Mouse (Mus musculus) MEL (cell line): ENCODE data around the gene Abl1. TPM values are rescaled to one million over a fixed set of nuclear protein-coding genes. Genes with fewer than 3 reads are reported as not detected.

ENCODE experiments used
- DNase-seq: peaks from one replicate; pipeline ENCODE4 v3.0.0; 2011; ENCODE audit warnings: low read depth, low spot score
- H3K27ac ChIP-seq: 2 replicates; pipeline ENCODE4 v1.5.1; 2012; ENCODE audit warnings: low read depth, mild to moderate bottlenecking, control low read depth, low read length, moderate library complexity; ENCODE audit not compliant: control insufficient read depth
- H3K27me3 ChIP-seq, 2 experiments: fragments of 150-350 bp in 1 of 2; sonication (generic) in 1 of 2; 2 replicates each; pipeline ENCODE4 v1.6.1; 2012; ENCODE audit warnings: low read length in 2 of 2, mild to moderate bottlenecking in 2 of 2, improper control_type of control experiment in 1 of 2, moderate library complexity in 1 of 2; ENCODE audit not compliant: insufficient read depth in 2 of 2, control insufficient read depth in 1 of 2
- H3K36me3 ChIP-seq, 2 experiments: 2 replicates each; pipeline ENCODE4 v1.6.1; 2012 to 2014; ENCODE audit warnings: low read length in 2 of 2, improper control_type of control experiment in 1 of 2, inconsistent platforms in 1 of 2, mild to moderate bottlenecking in 1 of 2; ENCODE audit not compliant: insufficient read depth in 2 of 2, control insufficient read depth in 1 of 2
- H3K4me1 ChIP-seq, 2 experiments: fragments of 150-350 bp in 1 of 2; sonication (generic) in 1 of 2; 2 replicates each; pipeline ENCODE4 v1.6.1; 2012; ENCODE audit warnings: low read length in 2 of 2, improper control_type of control experiment in 1 of 2, mild to moderate bottlenecking in 1 of 2; ENCODE audit not compliant: insufficient read depth in 2 of 2, control insufficient read depth in 1 of 2
- H3K4me3 ChIP-seq, 2 experiments: fragments of 150-350 bp in 1 of 2; sonication (generic) in 1 of 2; 2 replicates each; pipeline ENCODE4 v1.5.1; 2012; ENCODE audit warnings: low read depth in 2 of 2, low read length in 2 of 2, mild to moderate bottlenecking in 2 of 2, moderate library complexity in 2 of 2, control low read depth in 1 of 2, improper control_type of control experiment in 1 of 2; ENCODE audit not compliant: control insufficient read depth in 1 of 2, insufficient read depth in 1 of 2
- H3K79me2 ChIP-seq: 2 replicates; pipeline ENCODE4 v1.6.1; 2012; ENCODE audit warnings: mild to moderate bottlenecking, low read length, moderate library complexity; ENCODE audit not compliant: control insufficient read depth, poor library complexity, insufficient read depth
- H3K9ac ChIP-seq: 2 replicates; pipeline ENCODE4 v1.6.1; 2012; ENCODE audit warnings: low read depth, mild to moderate bottlenecking, control low read depth, low read length, moderate library complexity; ENCODE audit not compliant: control insufficient read depth, poor library complexity, severe bottlenecking
- H3K9me3 ChIP-seq: fragments of 150-350 bp; sonication (generic); replicated peaks from 2 replicates; pipeline ENCODE4 v1.6.1; 2012; ENCODE audit warnings: mild to moderate bottlenecking, low read length, improper control_type of control experiment, moderate library complexity; ENCODE audit not compliant: insufficient read depth
- CHD1 ChIP-seq: IDR thresholded peaks from 2 replicates; pipeline ENCODE4 v1.6.1; 2012; ENCODE audit warnings: low read depth, mild to moderate bottlenecking, inconsistent platforms, low read length, improper control_type of control experiment
- E2F4 ChIP-seq: IDR thresholded peaks from 2 replicates; pipeline ENCODE4 v1.6.1; 2011; ENCODE audit warnings: low read depth, low read length, improper control_type of control experiment, borderline replicate concordance
- ELF1 ChIP-seq: IDR thresholded peaks from 2 replicates; pipeline ENCODE4 v1.6.1; 2014; ENCODE audit warnings: low read depth, mild to moderate bottlenecking, inconsistent platforms, low read length, improper control_type of control experiment, moderate library complexity
- ETS1 ChIP-seq: IDR thresholded peaks from 2 replicates; pipeline ENCODE4 v1.6.1; 2012; ENCODE audit warnings: low read depth, mild to moderate bottlenecking, inconsistent platforms, low read length, improper control_type of control experiment, moderate library complexity
- GATA1 ChIP-seq: IDR thresholded peaks from 2 replicates; pipeline ENCODE4 v1.6.1; 2011; ENCODE audit warnings: low read depth, low read length, improper control_type of control experiment
- JUND ChIP-seq: IDR thresholded peaks from 2 replicates; pipeline ENCODE4 v1.6.1; 2011; ENCODE audit warnings: low read depth, mild to moderate bottlenecking, improper control_type of control experiment, low read length
- KAT2A ChIP-seq: conservative IDR thresholded peaks from 2 replicates; pipeline ENCODE4 v1.6.1; 2012; ENCODE audit warnings: low read depth, low read length, improper control_type of control experiment, inconsistent platforms
- MAFK ChIP-seq: IDR thresholded peaks from 2 replicates; pipeline ENCODE4 v1.6.1; 2011; ENCODE audit warnings: low read depth, mild to moderate bottlenecking, low read length, improper control_type of control experiment, borderline replicate concordance
- MXI1 ChIP-seq: IDR thresholded peaks from 2 replicates; pipeline ENCODE4 v1.6.1; 2011; ENCODE audit warnings: mild to moderate bottlenecking, low read depth, low read length, improper control_type of control experiment
- NELFE ChIP-seq: IDR thresholded peaks from 2 replicates; pipeline ENCODE4 v1.6.1; 2011; ENCODE audit warnings: low read depth, low read length, improper control_type of control experiment
- POLR2A ChIP-seq, 2 experiments: IDR thresholded peaks; 2 replicates each; pipeline ENCODE4 v1.6.1; 2011 to 2012; ENCODE audit warnings: low read length in 2 of 2, mild to moderate bottlenecking in 2 of 2, control low read depth in 1 of 2, improper control_type of control experiment in 1 of 2, low read depth in 1 of 2, moderate library complexity in 1 of 2; ENCODE audit not compliant: control insufficient read depth in 1 of 2, insufficient read depth in 1 of 2, poor library complexity in 1 of 2
- POLR2AphosphoS2 ChIP-seq: IDR thresholded peaks from 2 replicates; pipeline ENCODE4 v1.6.1; 2011; ENCODE audit warnings: low read length, improper control_type of control experiment
- POLR2AphosphoS5 ChIP-seq: IDR thresholded peaks from 2 replicates; pipeline ENCODE4 v1.6.1; 2012; ENCODE audit warnings: low read depth, borderline replicate concordance, mild to moderate bottlenecking, inconsistent platforms, low read length, moderate library complexity, mixed read lengths
- RAD21 ChIP-seq: IDR thresholded peaks from 2 replicates; pipeline ENCODE4 v1.6.1; 2011; ENCODE audit warnings: mild to moderate bottlenecking, low read depth, low read length, improper control_type of control experiment
- RCOR1 ChIP-seq: IDR thresholded peaks from 2 replicates; pipeline ENCODE4 v1.6.1; 2012; ENCODE audit warnings: low read depth, mild to moderate bottlenecking, inconsistent platforms, low read length, improper control_type of control experiment
- TAL1 ChIP-seq: IDR thresholded peaks from 2 replicates; pipeline ENCODE4 v1.6.1; 2012; ENCODE audit warnings: mild to moderate bottlenecking, inconsistent platforms, low read length, moderate library complexity, mixed read lengths
- USF1 ChIP-seq: IDR thresholded peaks from 2 replicates; pipeline ENCODE4 v1.6.1; 2014; ENCODE audit warnings: low read depth, mild to moderate bottlenecking, inconsistent platforms, low read length, improper control_type of control experiment, moderate library complexity
- ZC3H11A ChIP-seq: IDR thresholded peaks from 2 replicates; pipeline ENCODE4 v1.6.1; 2012; ENCODE audit warnings: low read depth, mild to moderate bottlenecking, inconsistent platforms, low read length, improper control_type of control experiment
- ZMIZ1 ChIP-seq: IDR thresholded peaks from 2 replicates; pipeline ENCODE4 v1.6.1; 2012; ENCODE audit warnings: low read depth, mild to moderate bottlenecking, inconsistent platforms, low read length, improper control_type of control experiment, moderate library complexity
- ZNF384 ChIP-seq: IDR thresholded peaks from 2 replicates; pipeline ENCODE4 v1.6.1; 2012; ENCODE audit warnings: low read depth, mild to moderate bottlenecking, inconsistent platforms, low read length, improper control_type of control experiment
- polyA plus RNA-seq, 2 experiments: library from polyadenylated mRNA; stranded (reverse) in 1 of 2; unstranded in 1 of 2; fragments of >175 nt in 1 of 2; fragments of >200 nt in 1 of 2; gene quantifications; 2 replicates each; pipeline versions ENCODE4 v1.2.1 to v1.2.4; 2012; ENCODE audit warnings: low replicate concordance in 2 of 2, low read depth in 1 of 2; ENCODE audit not compliant: insufficient read length in 2 of 2, insufficient read depth in 1 of 2, missing spikeins in 1 of 2
- total RNA-seq: library from RNA; depleted of rRNA; stranded (reverse); fragments of 300-350 nt; gene quantifications from 2 replicates; pipeline ENCODE4 v1.2.3, GENCODE M21; 2012

Gene Abl1
- total and polyA plus RNA-seq, 3 experiments = 21.3 to 47.1 TPM; not detected in 1

- Histone ChIP-seq H3K4me3 (no peak overlapping the region), H3K27me3 (peaks cover 3 to 4% of the 10 kb centered on the region in 2 experiments), H3K9ac (no peak overlapping the region), H3K36me3 (no peaks in the 10 kb centered on the region), H3K27ac (no peak overlapping the region), H3K4me1 (no peaks in the 10 kb centered on the region), H3K79me2 (no peaks in the 10 kb centered on the region), H3K9me3 (no peaks in the 10 kb centered on the region)
- DNase-seq = no peak
- no peak for TF ChIP-seq CHD1
- no peak for TF ChIP-seq POLR2A (IDR thresholded peaks at IDR 0.05; ENCODE audit: control insufficient read depth in 1 of 2, insufficient read depth in 1 of 2, low read depth in 1 of 2, low read length in 2 of 2, poor library complexity in 1 of 2)
Measured at GRCm38 (mm10) chr2:31836091-31836490, 147.9 kb downstream of the Abl1 start.

- no peak overlapping the region for H3K27ac ChIP-seq
- no peaks in the 10 kb centered on the region for H3K4me1 ChIP-seq
- H3K9me3 ChIP-seq = no peaks in the 10 kb centered on the region
- H3K79me2 ChIP-seq = no peaks in the 10 kb centered on the region
- H3K27me3 ChIP-seq = peaks cover 1 to 2% of the 10 kb centered on the region in 2 experiments
- TF ChIP-seq MXI1 (no peak), KAT2A (no peak), NELFE (no peak), ETS1 (no peak), POLR2A (IDR thresholded peaks at IDR 0.05; ENCODE audit: control insufficient read depth in 1 of 2, insufficient read depth in 1 of 2, low read depth in 1 of 2, low read length in 2 of 2, poor library complexity in 1 of 2) (no peak), POLR2AphosphoS5 (no peak), ELF1 (no peak), JUND (no peak), ZNF384 (no peak), GATA1 (no peak), RCOR1 (no peak), MAFK (no peak), ZMIZ1 (no peak), USF1 (no peak), E2F4 (no peak), ZC3H11A (no peak), TAL1 (no peak), POLR2AphosphoS2 (no peak), RAD21 (no peak)
- DNase-seq = no peak
- no peak overlapping the region for H3K4me3 ChIP-seq
- H3K9ac ChIP-seq = no peak overlapping the region
- H3K36me3 ChIP-seq = no peaks in the 10 kb centered on the region
Measured at GRCm38 (mm10) chr2:31836985-31837384, 148.8 kb downstream of the Abl1 start.
